Mouse (Mus musculus): ENCODE measurements around the gene Tgif1.

GRCm38 (mm10) chr17:70836820-70837219 is 16.5 kb downstream of the Tgif1 start:
- no peak for TF ChIP-seq CTCF (IDR thresholded peaks at IDR 0.05; ENCODE audit: low read depth)
- TF ChIP-seq EP300 (optimal IDR thresholded peaks at IDR 0.05), result no peak

Measured in stomach, postnatal 0 days (tissue).